Mouse (Mus musculus) G1E (cell line): Measurements from ENCODE around the gene Smim24. TPM values are rescaled to one million over a fixed set of nuclear protein-coding genes. Genes with fewer than 3 reads are reported as not detected.

Source experiments
- ATAC-seq: 2 replicates; pipeline ENCODE4 v1.8.0; 2016; ENCODE audit warnings: mild to moderate bottlenecking; ENCODE audit not compliant: insufficient number of reproducible peaks, poor library complexity, low FRiP score, severe bottlenecking; ENCODE audit errors: extremely low read depth
- DNase-seq: peaks from one replicate; pipeline ENCODE4 v3.0.0; 2012; ENCODE audit warnings: low spot score
- H3K27me3 ChIP-seq: 2 replicates; pipeline ENCODE4 v1.6.1; 2012; ENCODE audit warnings: mild to moderate bottlenecking, low read length, inconsistent platforms; ENCODE audit not compliant: insufficient read depth
- H3K36me3 ChIP-seq: replicated peaks from 2 replicates; pipeline ENCODE3; 2012; ENCODE audit warnings: mild to moderate bottlenecking, inconsistent platforms
- H3K4me1 ChIP-seq: 2 replicates; pipeline ENCODE4 v1.6.1; 2012; ENCODE audit warnings: low read depth, low read length, inconsistent platforms, mixed read lengths; ENCODE audit not compliant: insufficient read depth
- H3K4me3 ChIP-seq: 2 replicates; pipeline ENCODE4 v1.5.1; 2012; ENCODE audit warnings: low read depth, mild to moderate bottlenecking, inconsistent platforms, low read length, moderate library complexity, mixed read lengths
- H3K9me3 ChIP-seq: replicated peaks from 2 replicates; pipeline ENCODE4 v1.6.1; 2012; ENCODE audit warnings: inconsistent platforms
- CTCF ChIP-seq: IDR thresholded peaks from 2 replicates; pipeline ENCODE4 v1.5.1; 2012; ENCODE audit warnings: low read depth, low read length, inconsistent platforms, mixed read lengths
- GATA1 ChIP-seq: IDR thresholded peaks from 2 replicates; pipeline ENCODE4 v1.6.1; 2012; ENCODE audit warnings: borderline replicate concordance, low read length, inconsistent platforms, mixed read lengths
- GATA2 ChIP-seq: IDR thresholded peaks from 2 replicates; pipeline ENCODE4 v1.6.1; 2012; ENCODE audit warnings: low read depth, low read length, inconsistent platforms, borderline replicate concordance
- POLR2AphosphoS5 ChIP-seq: IDR thresholded peaks from 2 replicates; pipeline ENCODE4 v1.6.1; 2012; ENCODE audit warnings: low read depth, low read length, inconsistent platforms; ENCODE audit not compliant: insufficient replicate concordance
- TAL1 ChIP-seq: conservative IDR thresholded peaks from 2 replicates; pipeline ENCODE4 v1.6.1; 2012; ENCODE audit warnings: low read depth, low read length, inconsistent platforms, mixed read lengths
- polyA plus RNA-seq: library from polyadenylated mRNA; stranded (reverse); fragments of >175 nt; gene quantifications from 2 replicates; pipeline ENCODE4 v1.2.3, GENCODE M21; 2012
- total RNA-seq, 2 experiments: library from RNA; stranded (forward) in 1 of 2; stranded (reverse) in 1 of 2; fragments of 200-1000 nt in 1 of 2; fragments of >200 nt in 1 of 2; fragmentation: Nextera tagmentation in 1 of 2; gene quantifications; 2 replicates each; pipeline ENCODE4 v1.2.3; 2014 to 2017

The Smim24 gene
- total and polyA plus RNA-seq, 3 experiments: 1.6 to 13.8 (median 3.5) TPM

GRCm38 (mm10) chr10:81376561-81377361 is 16.1 kb upstream of the Smim24 start:
- peaks cover 57% of the 10 kb centered on the region for H3K36me3 ChIP-seq
- peaks cover 77% of the 10 kb centered on the region for H3K4me1 ChIP-seq
- DNase-seq (no peak), ATAC-seq (no peak)
- no peaks in the 10 kb centered on the region for H3K9me3 ChIP-seq
- TF ChIP-seq CTCF (no peak), GATA2 (no peak)
- peak overlapping the region; percentile 85 for H3K4me3 ChIP-seq
- no peaks in the 10 kb centered on the region for H3K27me3 ChIP-seq

GRCm38 (mm10) chr10:81377362-81377664 is 15.5 kb upstream of the Smim24 start:
- Histone ChIP-seq H3K4me3 (peak overlapping the region; percentile 85), H3K9me3 (no peaks in the 10 kb centered on the region), H3K4me1 (peaks cover 77% of the 10 kb centered on the region), H3K36me3 (peaks cover 51% of the 10 kb centered on the region), H3K27me3 (no peaks in the 10 kb centered on the region)
- DNase-seq: no peak
- TF ChIP-seq GATA2 (no peak), GATA1 (no peak), POLR2AphosphoS5 (no peak), TAL1 (no peak), CTCF (no peak)
- no peak for ATAC-seq

- peaks cover 79% of the 10 kb centered on the region for H3K4me1 ChIP-seq
- H3K9me3 ChIP-seq: no peaks in the 10 kb centered on the region
- H3K27me3 ChIP-seq: no peaks in the 10 kb centered on the region
- H3K36me3 ChIP-seq: peaks cover 45% of the 10 kb centered on the region
- DNase-seq (no peak), ATAC-seq (no peak)
- TF ChIP-seq GATA2 (no peak), TAL1 (no peak)
- peak within 1 kb of the TSS; percentile 85 for H3K4me3 ChIP-seq
Observed at GRCm38 (mm10) chr10:81377793-81378552, 14.9 kb upstream of the Smim24 start, which contains the start of gene Fzr1. Gene Fzr1, minus strand, starts transcription at chr10:81378516.

- TF ChIP-seq GATA1: no peak
- TF ChIP-seq TAL1: no peak
- TF ChIP-seq POLR2AphosphoS5: no peak
- TF ChIP-seq CTCF: no peak
- Histone ChIP-seq H3K9me3 (no peaks in the 10 kb centered on the region), H3K4me1 (peaks cover 75% of the 10 kb centered on the region), H3K4me3 (peak overlapping the region; percentile 85), H3K36me3 (peaks cover 38% of the 10 kb centered on the region), H3K27me3 (no peaks in the 10 kb centered on the region)
- peak; percentile 78 for ATAC-seq
- peak; percentile 84 for DNase-seq
Observed at GRCm38 (mm10) chr10:81378553-81379182, 14.2 kb upstream of the Smim24 start.

GRCm38 (mm10) chr10:81379183-81379553 is 13.7 kb upstream of the Smim24 start:
- DNase-seq (no peak), ATAC-seq (no peak)
- H3K9me3 ChIP-seq: no peaks in the 10 kb centered on the region
- peaks cover 73% of the 10 kb centered on the region for H3K4me1 ChIP-seq
- TF ChIP-seq GATA2 (no peak), GATA1 (no peak), TAL1 (no peak), CTCF (no peak), POLR2AphosphoS5 (no peak)
- H3K4me3 ChIP-seq: peak overlapping the region; percentile 85
- H3K27me3 ChIP-seq: no peaks in the 10 kb centered on the region
- peaks cover 33% of the 10 kb centered on the region for H3K36me3 ChIP-seq

GRCm38 (mm10) chr10:81379809-81380378 is 13.0 kb upstream of the Smim24 start:
- Histone ChIP-seq H3K27me3 (no peaks in the 10 kb centered on the region), H3K4me3 (no peak overlapping the region), H3K9me3 (no peaks in the 10 kb centered on the region), H3K4me1 (peaks cover 71% of the 10 kb centered on the region), H3K36me3 (peaks cover 27% of the 10 kb centered on the region)
- no peak for TF ChIP-seq POLR2AphosphoS5
- no peak for TF ChIP-seq GATA1
- TF ChIP-seq CTCF: no peak
- TF ChIP-seq GATA2: no peak
- TF ChIP-seq TAL1: no peak
- ATAC-seq (no peak), DNase-seq (no peak)
